Mouse (Mus musculus): Measurements from ENCODE around the gene Igdcc4. TPM values are rescaled to one million over a fixed set of nuclear protein-coding genes. Genes with fewer than 3 reads are reported as not detected.
"Not testable (repeated sequence)": the region's sequence is repeated elsewhere in the genome, so short reads cannot be mapped to it uniquely, and the experiment has no call there.

The Igdcc4 gene
- 31.7 and 42.0 TPM in 2 replicates for total RNA-seq (2021)
- long read RNA-seq, partial matches to known transcripts, result 6 of 13 reads
- long read RNA-seq, other reads (novel, unspliced or antisense), result 7 of 13 reads

DNA sequence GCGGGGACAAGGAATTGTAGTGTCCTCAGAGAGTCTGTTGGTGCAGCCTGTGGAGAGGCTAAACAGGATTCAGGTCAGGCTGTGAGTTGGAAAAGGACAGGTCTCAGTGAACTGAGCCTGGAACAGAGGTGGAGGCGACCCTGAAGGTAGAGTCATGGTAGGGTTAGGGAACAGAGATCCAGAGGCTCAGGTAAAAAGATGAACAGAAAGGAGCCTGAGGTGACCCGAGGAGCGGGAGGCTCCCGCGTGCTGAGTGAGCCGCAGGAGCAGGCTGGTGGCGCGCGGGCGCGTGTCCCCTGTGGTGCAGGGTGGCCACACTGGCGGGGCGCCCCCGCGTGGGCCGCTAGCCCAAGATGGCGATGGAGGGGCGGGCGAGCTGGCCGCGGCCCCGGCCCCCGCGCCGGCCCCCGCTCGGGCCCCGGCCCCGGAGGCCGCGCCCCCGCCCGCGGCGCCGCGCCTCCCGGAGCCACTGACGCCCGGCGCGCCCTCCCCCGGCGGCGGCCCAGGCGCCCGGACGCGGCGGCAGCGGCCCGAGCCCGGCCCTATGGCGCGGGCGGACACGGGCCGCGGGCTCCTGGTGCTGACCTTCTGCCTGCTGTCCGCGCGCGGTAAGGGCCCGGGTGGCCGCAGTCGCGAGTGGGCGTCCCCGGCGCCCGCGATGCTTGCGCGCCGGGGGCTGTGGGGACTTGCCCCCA is at the start of gene Igdcc4:
TSS of gene Igdcc4 (plus strand) at position 496 of the 695 bp plus-strand sequence.
- peak; percentile 54 for DNase-seq

DNA sequence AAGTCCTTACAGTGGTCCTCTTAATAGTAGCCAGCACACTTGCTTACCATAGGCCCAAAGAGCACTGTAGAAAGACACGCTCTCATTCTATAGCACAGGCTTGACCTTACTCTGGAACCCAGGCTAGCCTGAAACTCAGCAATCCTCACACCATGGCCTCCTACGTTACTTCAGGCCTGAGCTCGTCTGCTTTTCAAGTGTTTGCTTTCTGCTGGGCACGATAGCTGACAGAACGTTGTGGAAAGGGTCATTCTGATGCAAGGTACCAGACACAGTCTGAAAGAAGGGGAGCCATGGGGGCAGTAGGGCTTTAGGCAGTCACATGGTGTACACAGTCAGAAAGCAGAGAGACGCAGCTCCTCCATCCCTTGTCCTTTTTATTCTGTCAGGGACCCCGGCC is 37.0 kb upstream of the Igdcc4 start:
- no peak for DNase-seq

- no peak for DNase-seq
Observed at GRCm38 (mm10) chr9:65070587-65070986, 30.7 kb upstream of the Igdcc4 start.

DNA sequence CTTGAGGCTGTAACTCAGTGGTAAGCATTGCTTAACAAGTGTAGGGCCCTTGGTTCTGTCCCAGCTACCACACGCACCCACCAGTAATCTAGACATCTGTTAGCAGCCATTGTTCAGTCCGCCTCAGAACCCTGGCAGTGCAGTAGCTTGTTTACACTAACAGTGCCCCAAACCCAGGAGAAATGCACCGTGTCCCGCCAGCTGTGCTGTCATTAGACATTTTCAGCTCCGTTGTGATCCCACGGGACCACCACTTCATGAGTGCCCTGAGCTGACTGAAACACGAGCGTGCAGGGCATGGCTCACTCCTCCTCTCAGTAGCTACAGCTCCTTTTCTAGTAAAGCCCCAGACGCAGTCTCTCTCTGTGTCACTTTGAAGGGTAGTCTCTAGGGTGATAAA is 27.7 kb upstream of the Igdcc4 start:
- DNase-seq, result no peak

DNA sequence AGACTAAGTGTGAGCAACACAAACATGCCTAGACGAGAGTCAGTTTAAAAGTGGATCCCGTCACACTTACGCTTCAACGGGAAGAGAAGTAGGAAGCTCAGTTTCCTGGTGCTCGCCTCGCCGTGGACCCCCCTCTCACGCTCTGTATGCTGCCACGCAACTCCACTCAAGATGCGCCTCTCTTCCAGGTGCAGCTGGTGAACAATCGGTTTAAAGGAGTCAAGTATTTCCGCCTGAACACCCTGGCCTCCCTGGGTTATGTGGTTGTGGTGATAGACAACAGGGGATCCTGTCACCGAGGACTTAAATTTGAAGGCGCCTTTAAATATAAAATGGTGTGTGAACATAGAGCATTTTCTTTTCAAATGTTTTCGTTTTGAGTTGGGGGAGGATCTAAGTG is 27.0 kb upstream of the Igdcc4 start:
- no peak for DNase-seq

GRCm38 (mm10) chr9:65074855-65075493 is 26.3 kb upstream of the Igdcc4 start:
- no peak for DNase-seq

- DNase-seq, result peak; percentile 59
Observed at GRCm38 (mm10) chr9:65077536-65077935, 23.8 kb upstream of the Igdcc4 start.

- DNase-seq, result not testable (repeated sequence)
Observed at GRCm38 (mm10) chr9:65080141-65080540, 21.1 kb upstream of the Igdcc4 start.

- DNase-seq, result no peak
Observed at GRCm38 (mm10) chr9:65083075-65083765, 18.1 kb upstream of the Igdcc4 start.

GRCm38 (mm10) chr9:65084198-65084807 is 17.0 kb upstream of the Igdcc4 start:
- peak; percentile 40 for DNase-seq

DNA sequence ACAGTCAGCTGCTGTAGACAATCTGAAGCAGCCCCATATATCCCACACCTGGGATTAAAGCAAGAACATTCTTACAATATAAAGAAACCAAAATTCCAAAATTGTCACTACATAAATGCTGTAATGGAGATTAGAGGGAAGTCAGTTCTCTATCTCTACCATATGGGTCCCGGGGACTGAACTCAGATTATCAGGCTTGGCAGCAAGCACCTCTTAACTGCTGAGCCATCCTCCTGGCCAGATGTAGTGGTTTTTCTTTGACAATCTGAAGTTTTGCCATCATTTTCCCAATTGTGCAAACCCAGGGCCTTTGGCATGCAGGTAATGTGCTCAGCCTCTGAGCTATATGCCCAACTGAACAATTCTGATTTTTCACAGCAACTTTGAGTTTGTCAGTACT is 16.0 kb upstream of the Igdcc4 start:
- DNase-seq, result no peak

DNA sequence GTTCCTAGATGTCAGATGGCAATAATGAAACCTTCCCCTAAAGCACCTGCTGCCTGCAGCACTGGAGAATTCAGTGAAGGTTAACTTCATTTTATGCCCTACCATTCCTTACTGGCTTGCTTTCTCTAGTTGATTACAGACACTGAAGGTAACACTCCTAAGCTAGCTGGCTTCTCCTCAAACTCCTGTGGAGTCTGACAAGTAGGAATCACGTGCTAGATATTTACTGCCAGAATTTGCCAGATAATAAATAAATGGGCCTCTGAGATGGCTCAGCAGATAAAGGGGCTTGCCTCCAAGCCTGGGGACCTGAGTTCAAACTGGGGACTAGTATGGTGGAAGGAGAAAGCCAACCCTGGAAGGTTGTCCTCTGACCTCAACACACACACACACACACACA is 14.5 kb upstream of the Igdcc4 start:
- no peak for DNase-seq

DNA sequence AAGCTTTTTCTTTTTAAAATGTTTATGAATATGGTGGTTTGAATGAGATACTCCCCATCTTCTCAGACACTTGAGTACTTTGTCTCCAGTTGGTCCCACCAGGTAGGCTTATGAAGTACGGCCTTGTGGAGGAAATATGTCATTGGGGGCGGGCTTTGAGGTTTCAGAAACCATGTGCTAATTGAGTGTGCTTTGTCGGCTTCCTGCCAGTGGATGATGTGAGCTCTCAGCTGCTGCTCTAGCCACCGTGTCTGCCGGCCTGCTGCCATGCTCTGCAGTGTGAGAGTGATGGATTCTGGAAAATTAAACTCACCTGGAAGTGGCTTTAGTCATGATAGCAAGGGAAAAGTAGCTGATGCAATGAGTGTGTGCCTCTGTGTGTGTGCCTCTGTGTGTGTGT is 13.8 kb upstream of the Igdcc4 start:
- DNase-seq, result no peak

DNA sequence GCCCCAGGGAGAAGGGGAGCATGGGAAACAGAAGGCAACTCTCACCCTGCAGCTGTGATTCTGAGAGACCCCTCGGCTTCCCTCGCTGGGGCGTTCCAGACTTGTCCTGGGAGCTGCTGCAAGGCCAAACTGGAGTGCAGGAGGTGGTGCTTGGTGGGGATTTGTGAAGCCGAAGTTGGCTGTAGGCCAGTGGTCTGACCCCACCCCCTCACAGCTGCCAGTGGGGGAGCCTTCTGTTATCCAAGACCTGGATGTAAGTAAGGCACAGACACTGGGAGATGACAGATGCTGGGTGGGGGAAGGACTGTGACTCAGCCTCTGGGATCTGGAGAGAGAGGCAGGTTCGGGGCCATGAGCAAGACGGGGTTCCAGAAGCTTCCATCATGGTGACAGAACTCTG is 7.0 kb upstream of the Igdcc4 start:
- DNase-seq, result peak; percentile 67

- peak; percentile 70 for DNase-seq
Observed at GRCm38 (mm10) chr9:65101686-65102376, 545 bp downstream of the Igdcc4 start.

GRCm38 (mm10) chr9:65102377-65103172 is 1.3 kb downstream of the Igdcc4 start:
- peak; percentile 49 for DNase-seq

- DNase-seq, result no peak
Observed at GRCm38 (mm10) chr9:65103173-65103752, 2.0 kb downstream of the Igdcc4 start.

- no peak for DNase-seq
Observed at GRCm38 (mm10) chr9:65106821-65107220, 5.5 kb downstream of the Igdcc4 start.

- DNase-seq, result no peak
Observed at GRCm38 (mm10) chr9:65107893-65108292, 6.6 kb downstream of the Igdcc4 start.

DNA sequence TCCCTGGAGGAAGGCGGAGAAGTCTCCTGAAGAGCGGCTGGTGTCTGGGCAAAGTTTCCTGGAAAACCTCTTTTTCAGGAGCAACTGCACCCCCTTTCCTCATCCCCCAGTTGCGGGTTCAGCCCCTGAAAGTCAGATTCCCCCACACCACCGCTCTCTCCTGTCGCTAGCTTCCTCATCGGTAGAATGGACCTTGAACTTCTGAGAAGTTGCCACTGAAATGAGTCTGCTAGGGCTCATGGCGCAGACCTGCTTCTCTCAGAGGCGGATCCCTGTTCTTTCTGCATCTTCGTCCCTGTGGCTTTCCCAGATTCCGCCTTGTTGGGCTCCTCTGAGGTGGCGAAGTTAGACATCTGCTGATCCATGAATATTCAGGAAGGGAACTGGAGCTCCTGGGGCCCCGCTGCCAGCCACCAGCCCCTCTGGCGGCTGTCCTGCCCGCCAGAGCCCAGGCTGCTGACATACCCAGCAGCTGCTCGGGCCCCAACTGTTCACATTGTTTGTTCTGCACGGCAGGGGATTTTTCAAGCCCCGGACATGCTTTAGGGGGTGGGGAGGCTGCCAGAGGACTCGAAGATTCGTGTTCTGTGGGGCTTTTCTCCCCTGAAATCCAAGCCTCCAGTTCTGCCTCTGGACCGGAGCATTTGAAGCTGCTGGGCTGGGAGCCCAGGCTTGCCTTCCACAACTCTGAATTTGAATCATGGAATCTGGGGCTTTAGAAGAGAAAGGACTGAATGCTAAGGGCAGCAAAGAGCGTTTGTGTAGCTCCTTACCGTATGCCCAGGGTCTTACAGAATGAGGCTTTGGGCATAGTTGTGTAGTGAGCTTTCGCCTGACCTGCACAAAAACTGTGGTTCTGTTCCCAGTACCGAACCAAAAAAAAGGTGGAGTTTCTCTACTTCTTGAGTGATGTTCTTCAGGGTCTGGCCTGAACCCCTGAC is 8.1 kb downstream of the Igdcc4 start:
- no peak for DNase-seq
